Mouse (Mus musculus) layer of hippocampus, adult 6 months (tissue): ENCODE measurements around the gene Akr1a1. TPM values are rescaled to one million over a fixed set of nuclear protein-coding genes. Genes with fewer than 3 reads are reported as not detected.

Source experiments
- long read RNA-seq, 2 experiments: library from polyadenylated mRNA; unstranded; transcript quantifications; one replicate each; pipeline ENCODE4 v2.0.0; 2019 to 2020
- polyA plus RNA-seq: library from polyadenylated mRNA; unstranded; fragments of <200 nt; fragmentation: Nextera tagmentation; gene quantifications from 2 replicates; pipeline ENCODE4 v1.2.3, GENCODE M21; 2021

Gene Akr1a1
- polyA plus RNA-seq = 568 and 595 TPM in 2 replicates
- long read RNA-seq, experiment 1, transcript Akr1a1-201 (9 exons, 1,420 nt) = major isoform, 682 of 747 reads
- long read RNA-seq, experiment 1, partial matches to known transcripts = 46 of 747 reads
- long read RNA-seq, experiment 1, other reads (novel, unspliced or antisense) = 19 of 747 reads
- long read RNA-seq, experiment 2, transcript Akr1a1-201 (9 exons, 1,420 nt) = major isoform, 1,147 of 1,169 reads
- long read RNA-seq, experiment 2, partial matches to known transcripts = 3 of 1,169 reads
- long read RNA-seq, experiment 2, other reads (novel, unspliced or antisense) = 19 of 1,169 reads

GRCm38 (mm10) chr4:116650924-116651796 is at the start of gene Akr1a1:
Akr1a1 (minus strand) TSS chr4:116651680.

GRCm38 (mm10) chr4:116685402-116686061 is 34.1 kb upstream of the Akr1a1 start, which contains the start of gene Prdx1:
Prdx1 (plus strand) TSS chr4:116685544.

GRCm38 (mm10) chr4:116627722-116628662 is 23.5 kb downstream of the Akr1a1 start, which contains the start of gene Nasp:
Nasp (minus strand) TSS chr4:116627941.

GRCm38 (mm10) chr4:116596379-116596778 is 55.1 kb downstream of the Akr1a1 start, which contains the start of gene Ccdc17:
Ccdc17 (plus strand) TSS chr4:116596654.

Other genes starting within 250 kb of the Akr1a1 start
- 9.2 and 9.7 TPM in 2 replicates for gene Mast2, start 187.5 kb downstream of the Akr1a1 start, polyA plus RNA-seq
- gene Ipp, start 144.1 kb downstream of the Akr1a1 start, polyA plus RNA-seq = 2.5 and 3.9 TPM in 2 replicates
- 4.8 and 5.9 TPM in 2 replicates for gene Tmem69, start 95.7 kb downstream of the Akr1a1 start, polyA plus RNA-seq
- 3.2 and 4.1 TPM in 2 replicates for gene Gpbp1l1, start 94.0 kb downstream of the Akr1a1 start, polyA plus RNA-seq
- gene Ccdc17, start 55.0 kb downstream of the Akr1a1 start, polyA plus RNA-seq = 1.5 and 1.6 TPM in 2 replicates
- gene Nasp, start 23.7 kb downstream of the Akr1a1 start, polyA plus RNA-seq = 4.6 and 4.9 TPM in 2 replicates
- 629 and 803 TPM in 2 replicates for gene Prdx1, start 33.9 kb upstream of the Akr1a1 start, polyA plus RNA-seq
- gene Mmachc, start 56.7 kb upstream of the Akr1a1 start, polyA plus RNA-seq = 10.3 and 13.6 TPM in 2 replicates
- gene Ccdc163, start 56.8 kb upstream of the Akr1a1 start, polyA plus RNA-seq = 1.7 and 2.1 TPM in 2 replicates
- 1.9 and 2.0 TPM in 2 replicates for gene Tesk2, start 69.3 kb upstream of the Akr1a1 start, polyA plus RNA-seq
- 10.1 TPM in 2 replicates for gene Toe1, start 156.0 kb upstream of the Akr1a1 start, polyA plus RNA-seq
- gene Mutyh, start 156.0 kb upstream of the Akr1a1 start, polyA plus RNA-seq = 0.97 and 1.1 TPM in 2 replicates
- 4.5 and 5.4 TPM in 2 replicates for gene Hpdl, start 170.0 kb upstream of the Akr1a1 start, polyA plus RNA-seq
- gene Zswim5, start 225.7 kb upstream of the Akr1a1 start, polyA plus RNA-seq = 0.87 and 0.93 TPM in 2 replicates